Mouse (Mus musculus): Measurements from ENCODE around the gene Tmem121b. TPM values are rescaled to one million over a fixed set of nuclear protein-coding genes. Genes with fewer than 3 reads are reported as not detected.

Gene Tmem121b
- polyA plus RNA-seq, 1 experiment from 2014 or later: 0.04 TPM

GRCm38 (mm10) chr6:120488647-120489046 lies 5.0 kb downstream of the Tmem121b start:
- Histone ChIP-seq H3K9me3 (ENCODE audit: control insufficient read depth, low read length) (no peaks in the 10 kb centered on the region), H3K36me3 (ENCODE audit: control insufficient read depth, insufficient read depth, low read length) (no peaks in the 10 kb centered on the region), H3K27ac (replicated peaks; ENCODE audit: low read depth, low read length) (no peak overlapping the region), H3K9ac (ENCODE audit: low read depth, low read length) (no peak overlapping the region), H3K4me2 (ENCODE audit: low read depth, low read length) (no peak overlapping the region), H3K4me1 (ENCODE audit: control insufficient read depth, insufficient read depth, low read length) (peaks cover 10% of the 10 kb centered on the region; the same call in 1 of the 2 replicates), H3K4me3 (ENCODE audit: low read depth, low read length) (no peak overlapping the region), H3K27me3 (replicated peaks; ENCODE audit: control insufficient read depth, insufficient read depth, low read length) (peaks cover 24% of the 10 kb centered on the region)
- WGBS: 63% methylated on average over 3 of the region's 3 CpGs
- DNase-seq (ENCODE audit: low spot score) (no peak), ATAC-seq (ENCODE audit: low read depth) (no peak)

- Histone ChIP-seq H3K9me3 (ENCODE audit: control insufficient read depth, low read length) (no peaks in the 10 kb centered on the region), H3K4me2 (ENCODE audit: low read depth, low read length) (no peak overlapping the region), H3K4me1 (ENCODE audit: control insufficient read depth, insufficient read depth, low read length) (no peaks in the 10 kb centered on the region), H3K27ac (replicated peaks; ENCODE audit: low read depth, low read length) (no peak overlapping the region), H3K9ac (ENCODE audit: low read depth, low read length) (no peak overlapping the region), H3K4me3 (ENCODE audit: low read depth, low read length) (no peak overlapping the region), H3K27me3 (replicated peaks; ENCODE audit: control insufficient read depth, insufficient read depth, low read length) (peaks cover 1% of the 10 kb centered on the region; the same call in 1 of the 2 replicates), H3K36me3 (ENCODE audit: control insufficient read depth, insufficient read depth, low read length) (peaks cover 10% of the 10 kb centered on the region; the same call in 1 of the 2 replicates)
- WGBS: 52% methylated on average over 8 of the region's 8 CpGs
- DNase-seq (ENCODE audit: low spot score) (no peak), ATAC-seq (ENCODE audit: low read depth) (no peak)
Measured at GRCm38 (mm10) chr6:120486051-120486510, 7.5 kb downstream of the Tmem121b start.

- Histone ChIP-seq H3K4me1 (ENCODE audit: control insufficient read depth, insufficient read depth, low read length) (no peaks in the 10 kb centered on the region), H3K27ac (replicated peaks; ENCODE audit: low read depth, low read length) (no peak overlapping the region), H3K4me3 (ENCODE audit: low read depth, low read length) (no peak overlapping the region), H3K9me3 (ENCODE audit: control insufficient read depth, low read length) (no peaks in the 10 kb centered on the region), H3K36me3 (ENCODE audit: control insufficient read depth, insufficient read depth, low read length) (peaks cover 11% of the 10 kb centered on the region; the same call in 1 of the 2 replicates), H3K9ac (ENCODE audit: low read depth, low read length) (no peak overlapping the region), H3K27me3 (replicated peaks; ENCODE audit: control insufficient read depth, insufficient read depth, low read length) (no peaks in the 10 kb centered on the region), H3K4me2 (ENCODE audit: low read depth, low read length) (no peak overlapping the region)
- ATAC-seq (ENCODE audit: low read depth): no peak
- 62% methylated on average over 3 of the region's 3 CpGs for WGBS
- no peak for DNase-seq (ENCODE audit: low spot score)
Measured at GRCm38 (mm10) chr6:120485038-120485437, 8.6 kb downstream of the Tmem121b start.

- 0 out of 2 replicates have a peak overlapping the region, but pooled peaks have one; percentile 17 for H3K9ac ChIP-seq (ENCODE audit: low read depth, low read length)
- peaks cover 17% of the 10 kb centered on the region; the same call in 1 of the 2 replicates for H3K36me3 ChIP-seq (ENCODE audit: control insufficient read depth, insufficient read depth, low read length)
- ATAC-seq (ENCODE audit: low read depth): peak; percentile 71
- WGBS: 22% methylated on average over 8 of the region's 8 CpGs
- H3K4me3 ChIP-seq (ENCODE audit: low read depth, low read length): no peak overlapping the region
- peak overlapping the region; percentile 27; the same call in 1 of the 2 replicates for H3K4me2 ChIP-seq (ENCODE audit: low read depth, low read length)
- H3K27me3 ChIP-seq (replicated peaks; ENCODE audit: control insufficient read depth, insufficient read depth, low read length): no peaks in the 10 kb centered on the region
- no peaks in the 10 kb centered on the region for H3K4me1 ChIP-seq (ENCODE audit: control insufficient read depth, insufficient read depth, low read length)
- no peak overlapping the region for H3K27ac ChIP-seq (replicated peaks; ENCODE audit: low read depth, low read length)
- DNase-seq (ENCODE audit: low spot score): peak; percentile 58
- no peaks in the 10 kb centered on the region for H3K9me3 ChIP-seq (ENCODE audit: control insufficient read depth, low read length)
Measured at GRCm38 (mm10) chr6:120483211-120483626, 10.4 kb downstream of the Tmem121b start.

GRCm38 (mm10) chr6:120482756-120483155 lies 10.9 kb downstream of the Tmem121b start:
- H3K9me3 ChIP-seq (ENCODE audit: control insufficient read depth, low read length): no peaks in the 10 kb centered on the region
- 0 out of 2 replicates have a peak overlapping the region, but pooled peaks have one; percentile 17 for H3K9ac ChIP-seq (ENCODE audit: low read depth, low read length)
- DNase-seq (ENCODE audit: low spot score) (no peak), ATAC-seq (ENCODE audit: low read depth) (peak; percentile 36; the same call in 1 of the 2 replicates)
- no peak overlapping the region; the same call in 1 of the 2 replicates for H3K4me2 ChIP-seq (ENCODE audit: low read depth, low read length)
- no peak overlapping the region for H3K27ac ChIP-seq (replicated peaks; ENCODE audit: low read depth, low read length)
- H3K36me3 ChIP-seq (ENCODE audit: control insufficient read depth, insufficient read depth, low read length): peaks cover 18% of the 10 kb centered on the region; the same call in 1 of the 2 replicates
- no peaks in the 10 kb centered on the region for H3K27me3 ChIP-seq (replicated peaks; ENCODE audit: control insufficient read depth, insufficient read depth, low read length)
- H3K4me1 ChIP-seq (ENCODE audit: control insufficient read depth, insufficient read depth, low read length): no peaks in the 10 kb centered on the region
- WGBS: 28% methylated on average over 6 of the region's 6 CpGs
- H3K4me3 ChIP-seq (ENCODE audit: low read depth, low read length): no peak overlapping the region

GRCm38 (mm10) chr6:120482021-120482420 lies 11.6 kb downstream of the Tmem121b start:
- Histone ChIP-seq H3K9ac (ENCODE audit: low read depth, low read length) (no peak overlapping the region), H3K4me3 (ENCODE audit: low read depth, low read length) (no peak overlapping the region), H3K4me1 (ENCODE audit: control insufficient read depth, insufficient read depth, low read length) (no peaks in the 10 kb centered on the region), H3K9me3 (ENCODE audit: control insufficient read depth, low read length) (no peaks in the 10 kb centered on the region), H3K27me3 (replicated peaks; ENCODE audit: control insufficient read depth, insufficient read depth, low read length) (no peaks in the 10 kb centered on the region), H3K4me2 (ENCODE audit: low read depth, low read length) (no peak overlapping the region), H3K27ac (replicated peaks; ENCODE audit: low read depth, low read length) (no peak overlapping the region), H3K36me3 (ENCODE audit: control insufficient read depth, insufficient read depth, low read length) (peaks cover 18% of the 10 kb centered on the region; the same call in 1 of the 2 replicates)
- ATAC-seq (ENCODE audit: low read depth) (no peak), DNase-seq (ENCODE audit: low spot score) (no peak)
- 95% methylated on average over 13 of the region's 14 CpGs for WGBS

GRCm38 (mm10) chr6:120481538-120481937 lies 12.1 kb downstream of the Tmem121b start:
- Histone ChIP-seq H3K9ac (ENCODE audit: low read depth, low read length) (no peak overlapping the region), H3K36me3 (ENCODE audit: control insufficient read depth, insufficient read depth, low read length) (peaks cover 18% of the 10 kb centered on the region; the same call in 1 of the 2 replicates), H3K9me3 (ENCODE audit: control insufficient read depth, low read length) (no peaks in the 10 kb centered on the region), H3K4me2 (ENCODE audit: low read depth, low read length) (no peak overlapping the region), H3K4me1 (ENCODE audit: control insufficient read depth, insufficient read depth, low read length) (no peaks in the 10 kb centered on the region), H3K27me3 (replicated peaks; ENCODE audit: control insufficient read depth, insufficient read depth, low read length) (no peaks in the 10 kb centered on the region), H3K27ac (replicated peaks; ENCODE audit: low read depth, low read length) (no peak overlapping the region), H3K4me3 (ENCODE audit: low read depth, low read length) (no peak overlapping the region)
- WGBS: 85% methylated on average over 6 of the region's 6 CpGs
- ATAC-seq (ENCODE audit: low read depth): no peak
- DNase-seq (ENCODE audit: low spot score): no peak

- WGBS: 90% methylated on average over 5 of the region's 5 CpGs
- Histone ChIP-seq H3K27ac (replicated peaks; ENCODE audit: low read depth, low read length) (no peak overlapping the region), H3K9ac (ENCODE audit: low read depth, low read length) (no peak overlapping the region), H3K4me1 (ENCODE audit: control insufficient read depth, insufficient read depth, low read length) (no peaks in the 10 kb centered on the region), H3K9me3 (ENCODE audit: control insufficient read depth, low read length) (no peaks in the 10 kb centered on the region), H3K36me3 (ENCODE audit: control insufficient read depth, insufficient read depth, low read length) (peaks cover 18% of the 10 kb centered on the region; the same call in 1 of the 2 replicates), H3K4me3 (ENCODE audit: low read depth, low read length) (no peak overlapping the region), H3K27me3 (replicated peaks; ENCODE audit: control insufficient read depth, insufficient read depth, low read length) (no peaks in the 10 kb centered on the region), H3K4me2 (ENCODE audit: low read depth, low read length) (no peak overlapping the region)
- ATAC-seq (ENCODE audit: low read depth): no peak
- DNase-seq (ENCODE audit: low spot score): no peak
Measured at GRCm38 (mm10) chr6:120480361-120480760, 13.2 kb downstream of the Tmem121b start.

GRCm38 (mm10) chr6:120479302-120479701 lies 14.3 kb downstream of the Tmem121b start:
- Histone ChIP-seq H3K9ac (ENCODE audit: low read depth, low read length) (no peak overlapping the region), H3K4me3 (ENCODE audit: low read depth, low read length) (no peak overlapping the region), H3K36me3 (ENCODE audit: control insufficient read depth, insufficient read depth, low read length) (peaks cover 18% of the 10 kb centered on the region; the same call in 1 of the 2 replicates), H3K9me3 (ENCODE audit: control insufficient read depth, low read length) (no peaks in the 10 kb centered on the region), H3K4me1 (ENCODE audit: control insufficient read depth, insufficient read depth, low read length) (no peaks in the 10 kb centered on the region), H3K4me2 (ENCODE audit: low read depth, low read length) (no peak overlapping the region), H3K27ac (replicated peaks; ENCODE audit: low read depth, low read length) (no peak overlapping the region), H3K27me3 (replicated peaks; ENCODE audit: control insufficient read depth, insufficient read depth, low read length) (no peaks in the 10 kb centered on the region)
- WGBS: 86% methylated on average over 2 of the region's 2 CpGs
- no peak for DNase-seq (ENCODE audit: low spot score)
- no peak for ATAC-seq (ENCODE audit: low read depth)
